Comparison of ENCODE assay signal across 9 mouse cellular contexts in the genomic region with DNA sequence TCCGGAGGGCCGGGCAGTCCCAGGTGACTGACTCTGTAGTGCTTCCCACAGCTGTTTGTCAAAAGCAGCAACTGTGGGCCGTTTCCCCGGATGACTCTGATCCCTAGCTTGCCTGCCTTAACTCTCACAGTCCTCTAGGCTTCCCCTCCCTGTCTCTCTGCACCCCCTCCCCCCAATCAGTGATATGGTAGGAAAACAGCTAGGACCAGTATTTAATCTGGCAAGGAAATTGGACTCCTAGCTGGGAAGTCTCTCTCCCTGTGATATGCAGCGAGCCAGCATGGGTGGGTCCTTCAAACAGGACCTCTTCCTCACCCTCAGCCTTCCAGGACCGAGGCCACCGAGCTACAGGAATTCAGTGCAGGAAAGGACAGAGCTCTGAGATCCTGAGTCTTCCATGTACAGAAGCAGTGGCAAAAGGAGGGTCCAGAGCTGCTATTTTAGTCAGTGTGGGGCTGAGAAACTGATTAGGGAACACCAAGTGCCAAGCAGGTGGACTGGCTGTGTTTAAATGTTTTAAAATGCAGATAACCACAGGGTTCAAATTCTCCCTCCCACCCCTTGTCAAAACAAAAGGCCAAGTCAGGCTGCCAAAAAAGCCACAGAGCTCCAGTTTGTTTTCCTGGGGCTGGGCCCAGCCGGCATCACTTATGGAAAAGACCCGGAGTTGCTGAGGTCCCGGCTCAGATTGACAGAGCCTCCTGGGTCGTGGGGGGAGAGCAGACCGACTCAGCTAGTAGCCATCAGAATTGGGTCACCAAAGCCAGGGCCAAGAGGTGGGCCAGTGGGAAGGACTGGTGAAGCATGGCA. TPM values are rescaled to one million over a fixed set of nuclear protein-coding genes. Genes with fewer than 3 reads are reported as not detected.
DNase-seq lines count a peak whose midpoint lies in the region; ATAC-seq lines count a peak whose summit lies in the region.
"Had no signal": no experiment of that assay in that cellular context is flagged by ENCODE, and none has a peak within 500 bp of the region (broad histone marks: within the 10 kb centered on the region; RNA-seq: fewer than 3 reads in every experiment).

No protein-coding gene starts in this region.

- H3K36me3 ChIP-seq in kidney, embryonic 15.5 days, result peaks cover 24% of the 10 kb centered on the region; the same call in 1 of the 2 replicates
- peaks cover 51% of the 10 kb centered on the region for H3K36me3 ChIP-seq in midbrain, embryonic 10.5 days

- H3K9ac ChIP-seq in kidney, embryonic 15.5 days, result no peak overlapping the region

- H3K4me1 ChIP-seq in brown adipose tissue, adult 24 weeks (ENCODE audit: control insufficient read depth, insufficient read depth, insufficient read length, low read length), result peaks cover 57% of the 10 kb centered on the region
- H3K4me1 ChIP-seq in kidney, embryonic 15.5 days, result peaks cover 75% of the 10 kb centered on the region
- H3K4me1 ChIP-seq in midbrain, embryonic 10.5 days, result peaks cover 60% of the 10 kb centered on the region

- peak; percentile 36 to 57 for DNase-seq in cerebellum, postnatal 25 days
- peak; percentile 82 to 86 for DNase-seq in heart, adult 9 months (ENCODE audit: low spot score in 2 of 2)
- DNase-seq in midbrain, embryonic 10.5 days (ENCODE audit: low spot score), result no peak
- DNase-seq in layer of hippocampus, adult 18-20 months (ENCODE audit: low spot score in 2 of 2), result no peak

- H3K4me3 ChIP-seq in brown adipose tissue, adult 24 weeks (ENCODE audit: insufficient read depth, low read depth, low read length), result 0 out of 2 replicates have a peak overlapping the region, but pooled peaks have one; percentile 0
- no peak overlapping the region for H3K4me3 ChIP-seq in kidney, embryonic 15.5 days (replicated peaks)
- H3K4me3 ChIP-seq in midbrain, embryonic 10.5 days, result no peak overlapping the region

- no peaks in the 10 kb centered on the region for H3K27me3 ChIP-seq in kidney, embryonic 15.5 days
- no peaks in the 10 kb centered on the region for H3K27me3 ChIP-seq in midbrain, embryonic 10.5 days (ENCODE audit: low read depth, poor library complexity, severe bottlenecking)

- no peak overlapping the region; the same call in 1 of the 2 replicates for H3K4me2 ChIP-seq in kidney, embryonic 15.5 days

- peak overlapping the region; percentile 87 for H3K27ac ChIP-seq in brown adipose tissue, adult 24 weeks (replicated peaks; ENCODE audit: low read depth, low read length)
- peak overlapping the region; percentile 85 for H3K27ac ChIP-seq in kidney, embryonic 15.5 days
- H3K27ac ChIP-seq in midbrain, embryonic 10.5 days (replicated peaks), result peak overlapping the region; percentile 42

- 12% methylated on average over 12 of the region's 12 CpGs for WGBS in kidney, embryonic 15.5 days
- WGBS in midbrain, embryonic 10.5 days, result 40% methylated on average over 12 of the region's 12 CpGs

- ATAC-seq in cerebellum, adult (ENCODE audit: insufficient number of reproducible peaks, low FRiP score, low TSS enrichment), result no peak
- peak; percentile 24 for ATAC-seq in kidney, embryonic 15.5 days (replicated peaks; ENCODE audit: low FRiP score)
- no peak for ATAC-seq in megakaryocyte progenitor cell, adult 5-6 weeks (replicated peaks; ENCODE audit: poor library complexity)

- H3K9me3 ChIP-seq in kidney, embryonic 15.5 days (replicated peaks), result no peaks in the 10 kb centered on the region
- H3K9me3 ChIP-seq in midbrain, embryonic 10.5 days (replicated peaks), result no peaks in the 10 kb centered on the region

RNA-seq across cellular contexts. Expression of gene Cyp17a1, which starts 28.0 kb away (rescaled TPM):
- not detected in 2 replicates for polyA plus RNA-seq in brown adipose tissue, adult 24 weeks (2012; ENCODE audit: insufficient read depth, insufficient read length, missing spikeins)
- 0.12 and 0.79 TPM in 2 replicates for polyA plus RNA-seq in kidney, embryonic 15.5 days (2015; fragmentation: Nextera tagmentation; extraction: Ambion mirVana)
- not detected in 2 replicates for polyA plus RNA-seq in midbrain, embryonic 10.5 days (2016; fragmentation: Nextera tagmentation; extraction: Ambion mirVana)
- total RNA-seq in layer of hippocampus, adult 18-20 months (2021), result not detected
- not detected in 2 replicates for total RNA-seq in megakaryocyte progenitor cell, adult 5-6 weeks (2015)
- total RNA-seq in megakaryocyte progenitor cell, adult 5-6 weeks (2017), result not detected in 2 replicates
- total RNA-seq: gastrocnemius, postnatal 4 days had no signal

RNA-seq across cellular contexts. Expression of gene Borcs7, which starts 44.7 kb away (rescaled TPM):
- polyA plus RNA-seq in brown adipose tissue, adult 24 weeks (2012; ENCODE audit: insufficient read depth, insufficient read length, missing spikeins), result 20.4 and 24.7 TPM in 2 replicates
- 17.5 and 17.9 TPM in 2 replicates for polyA plus RNA-seq in kidney, embryonic 15.5 days (2015; fragmentation: Nextera tagmentation; extraction: Ambion mirVana)
- 14.2 and 17.4 TPM in 2 replicates for polyA plus RNA-seq in midbrain, embryonic 10.5 days (2016; fragmentation: Nextera tagmentation; extraction: Ambion mirVana)
- total RNA-seq in layer of hippocampus, adult 18-20 months (2021), result 10 to 100 TPM; 19.1 to 21.2 TPM
- total RNA-seq in megakaryocyte progenitor cell, adult 5-6 weeks (2015), result 14.1 TPM in 2 replicates
- total RNA-seq in megakaryocyte progenitor cell, adult 5-6 weeks (2017), result 4.6 and 6.5 TPM in 2 replicates

RNA-seq across cellular contexts. Expression of gene Wbp1l, which starts 46.1 kb away (rescaled TPM):
- 18.9 and 24.4 TPM in 2 replicates for polyA plus RNA-seq in brown adipose tissue, adult 24 weeks (2012; ENCODE audit: insufficient read depth, insufficient read length, missing spikeins)
- 46.4 and 51.3 TPM in 2 replicates for polyA plus RNA-seq in kidney, embryonic 15.5 days (2015; fragmentation: Nextera tagmentation; extraction: Ambion mirVana)
- 45.7 and 51.8 TPM in 2 replicates for polyA plus RNA-seq in midbrain, embryonic 10.5 days (2016; fragmentation: Nextera tagmentation; extraction: Ambion mirVana)
- total RNA-seq in layer of hippocampus, adult 18-20 months (2021), result 10 to 100 TPM; 38.1 to 40.1 TPM
- 17.0 and 18.4 TPM in 2 replicates for total RNA-seq in megakaryocyte progenitor cell, adult 5-6 weeks (2015)
- 23.3 and 25.7 TPM in 2 replicates for total RNA-seq in megakaryocyte progenitor cell, adult 5-6 weeks (2017)

Comparison
In these comparisons a context has a peak if more than half of its experiments do, and no peak if none do; other contexts are left out.
1. DNase-seq: peak in cerebellum, postnatal 25 days (2 of 2) and heart, adult 9 months (2 of 2); none in midbrain, embryonic 10.5 days (single experiment) and layer of hippocampus, adult 18-20 months (0 of 2).
2. Peak in every context shown above with its lines, with median percentiles within 50 percentile points of each other: H3K27ac ChIP-seq.